Mouse (Mus musculus) hindbrain, embryonic 14.5 days (tissue): ENCODE results near the gene Arnt2. TPM values are rescaled to one million over a fixed set of nuclear protein-coding genes. Genes with fewer than 3 reads are reported as not detected.
A peak's percentile ranks its signal among the peaks of the same experiment; 100 is the strongest.

ENCODE experiments used
- ATAC-seq: fragments of 200-750 bp; cut with Nextera tagmentation; 2 replicates; pipeline ENCODE4 v1.8.0; 2017; ENCODE audit warnings: moderate number of reproducible peaks, mild to moderate bottlenecking, moderate TSS enrichment, moderate library complexity; ENCODE audit not compliant: low FRiP score
- DNase-seq: peaks from one replicate; pipeline ENCODE4 v3.0.0-alpha.2; 2015; ENCODE audit warnings: low spot score
- H3K27ac ChIP-seq: fragments of 300-500 bp; sonication (generic); 2 replicates; pipeline ENCODE4 v1.5.1; 2014; ENCODE audit warnings: mild to moderate bottlenecking, moderate library complexity
- H3K27me3 ChIP-seq: fragments of 300-500 bp; sonication (generic); 2 replicates; pipeline ENCODE4 v1.6.1; 2014; ENCODE audit warnings: mild to moderate bottlenecking, low read length, mixed read lengths; ENCODE audit not compliant: control insufficient read depth, insufficient read depth
- H3K36me3 ChIP-seq: fragments of 300-500 bp; sonication (generic); replicated peaks from 2 replicates; pipeline ENCODE4 v1.6.1; 2014; ENCODE audit not compliant: control insufficient read depth, insufficient read depth
- H3K4me1 ChIP-seq: fragments of 300-500 bp; sonication (generic); replicated peaks from 2 replicates; pipeline ENCODE4 v1.6.1; 2014; ENCODE audit warnings: antibody characterized with exemption, low read length, mixed read lengths; ENCODE audit not compliant: control insufficient read depth, insufficient read depth
- H3K4me2 ChIP-seq: fragments of 300-500 bp; sonication (generic); replicated peaks from 2 replicates; pipeline ENCODE4 v1.6.1; 2014; ENCODE audit warnings: mild to moderate bottlenecking, moderate library complexity
- H3K4me3 ChIP-seq: fragments of 300-500 bp; sonication (generic); replicated peaks from 2 replicates; pipeline ENCODE4 v1.5.1; 2014; ENCODE audit warnings: mild to moderate bottlenecking, low read length
- H3K9ac ChIP-seq: fragments of 300-500 bp; sonication (generic); 2 replicates; pipeline ENCODE4 v1.6.1; 2014
- H3K9me3 ChIP-seq: fragments of 300-500 bp; sonication (generic); 2 replicates; pipeline ENCODE4 v1.6.1; 2016; ENCODE audit warnings: low read length; ENCODE audit not compliant: control insufficient read depth
- WGBS: fragments of 180-500 bp; shearing (Covaris S2); extraction: QIAGEN DNeasy Blood & Tissue Kit; methylation state at CpG from one replicate; pipeline ENCODE4 v1.1.7; 2014; 5-methylcytosine and 5-hydroxymethylcytosine counted together
- polyA plus RNA-seq: library from polyadenylated mRNA; unstranded; fragments of >200 nt; fragmentation: Nextera tagmentation; extraction: Ambion mirVana; gene quantifications from 2 replicates; pipeline ENCODE4 v1.2.1, GENCODE M21; 2014

Gene Arnt2
- polyA plus RNA-seq, 1 experiment from 2014 or later, result 67.4 TPM

DNA sequence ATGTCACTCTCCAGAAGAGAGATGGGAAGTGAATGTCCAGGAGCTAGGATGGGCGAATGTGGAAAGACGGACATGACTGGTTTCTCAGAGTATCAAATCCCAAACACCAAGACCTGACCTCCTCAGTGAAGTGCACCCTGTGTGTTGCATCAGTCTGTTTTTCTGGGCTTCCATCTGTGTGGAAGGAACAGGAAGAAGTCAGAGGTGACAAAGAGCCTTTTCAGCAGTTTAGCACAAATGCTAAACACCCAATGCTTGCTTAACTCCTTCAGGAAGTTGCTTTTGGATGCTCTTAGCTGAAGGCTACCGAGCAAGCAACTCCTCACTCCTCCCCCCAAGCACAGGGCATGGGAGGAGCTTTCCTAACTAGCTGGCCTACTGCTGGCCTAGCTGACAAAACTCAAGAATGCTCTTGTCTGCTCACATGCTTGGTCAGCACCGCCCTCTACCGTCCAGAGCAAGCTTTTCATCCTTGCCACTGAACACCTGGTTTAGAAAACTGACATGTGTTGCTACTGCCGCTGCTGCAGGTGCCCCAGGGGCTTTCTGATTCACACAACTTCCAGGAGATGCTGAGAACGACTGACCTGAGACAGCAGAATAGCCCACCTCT is 137.7 kb downstream of the Arnt2 start:
- 30% methylated on average over 7 of the region's 7 CpGs for WGBS
- Histone ChIP-seq H3K4me2 (no peak overlapping the region), H3K9me3 (no peaks in the 10 kb centered on the region), H3K4me3 (no peak overlapping the region), H3K36me3 (peaks cover 84% of the 10 kb centered on the region), H3K4me1 (no peaks in the 10 kb centered on the region), H3K27ac (no peak overlapping the region), H3K9ac (no peak overlapping the region), H3K27me3 (no peaks in the 10 kb centered on the region)
- DNase-seq (peak; percentile 78), ATAC-seq (peak; percentile 77)

DNA sequence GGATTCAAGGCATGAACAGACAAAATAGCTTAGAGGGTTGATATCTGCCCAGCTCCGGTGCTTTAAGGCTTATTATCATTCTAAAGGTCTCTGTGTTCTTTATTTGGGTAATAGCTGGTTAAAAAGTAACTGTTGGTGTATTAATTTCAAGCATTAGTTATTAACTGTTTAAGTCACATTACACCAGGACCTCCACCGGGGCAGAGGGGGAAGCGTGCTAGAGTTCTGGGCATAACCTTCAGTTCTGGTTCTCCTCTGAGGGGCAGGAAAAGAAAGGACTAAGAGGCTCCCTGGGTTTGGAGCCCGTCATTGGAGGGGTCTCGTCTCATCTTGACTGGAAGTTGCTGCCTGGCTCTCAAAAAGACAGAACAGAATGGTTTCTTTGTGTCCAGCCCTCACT is 138.5 kb downstream of the Arnt2 start:
- no peaks in the 10 kb centered on the region for H3K9me3 ChIP-seq
- H3K4me1 ChIP-seq, result no peaks in the 10 kb centered on the region
- no peak overlapping the region for H3K9ac ChIP-seq
- peaks cover 85% of the 10 kb centered on the region for H3K36me3 ChIP-seq
- H3K4me2 ChIP-seq, result no peak overlapping the region
- H3K27me3 ChIP-seq, result no peaks in the 10 kb centered on the region
- H3K27ac ChIP-seq, result no peak overlapping the region
- no peak overlapping the region for H3K4me3 ChIP-seq
- DNase-seq, result no peak
- ATAC-seq, result no peak
- WGBS, result 96% methylated on average over 5 of the region's 5 CpGs

- no peaks in the 10 kb centered on the region for H3K27me3 ChIP-seq
- ATAC-seq, result no peak
- 88% methylated on average over 4 of the region's 4 CpGs for whole genome bisulfite sequencing
- no peaks in the 10 kb centered on the region for H3K4me1 ChIP-seq
- no peak overlapping the region for H3K9ac ChIP-seq
- no peak overlapping the region for H3K4me3 ChIP-seq
- DNase-seq, result no peak
- no peaks in the 10 kb centered on the region for H3K9me3 ChIP-seq
- H3K27ac ChIP-seq, result no peak overlapping the region
- no peak overlapping the region for H3K4me2 ChIP-seq
- peaks cover 89% of the 10 kb centered on the region for H3K36me3 ChIP-seq
Measured at GRCm38 (mm10) chr7:84263466-84263865, 146.5 kb downstream of the Arnt2 start.

DNA sequence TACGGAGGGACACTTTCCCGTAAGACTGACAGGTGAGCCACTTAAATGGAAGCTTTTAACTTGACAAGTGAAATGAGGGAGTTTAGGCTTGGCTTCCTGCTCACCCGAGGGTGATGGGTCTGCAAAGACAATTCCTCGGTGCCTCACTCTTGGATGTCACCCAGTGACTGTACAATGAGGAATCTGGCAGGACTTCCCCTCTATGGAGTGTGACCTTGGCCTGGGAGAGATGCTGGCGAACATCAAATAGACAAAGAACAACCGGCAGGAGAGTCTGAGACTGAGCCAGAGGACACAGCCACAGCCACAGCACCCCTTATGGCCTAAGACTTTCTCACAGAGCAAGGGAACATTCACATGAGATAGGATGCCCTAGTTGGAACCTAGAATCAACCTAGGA is 148.6 kb downstream of the Arnt2 start:
- ATAC-seq, result no peak
- Histone ChIP-seq H3K4me2 (no peak overlapping the region), H3K27me3 (no peaks in the 10 kb centered on the region), H3K36me3 (peaks cover 85% of the 10 kb centered on the region), H3K9me3 (no peaks in the 10 kb centered on the region), H3K9ac (no peak overlapping the region), H3K4me3 (no peak overlapping the region), H3K4me1 (no peaks in the 10 kb centered on the region), H3K27ac (no peak overlapping the region)
- 69% methylated on average over 6 of the region's 6 CpGs for WGBS
- no peak for DNase-seq

DNA sequence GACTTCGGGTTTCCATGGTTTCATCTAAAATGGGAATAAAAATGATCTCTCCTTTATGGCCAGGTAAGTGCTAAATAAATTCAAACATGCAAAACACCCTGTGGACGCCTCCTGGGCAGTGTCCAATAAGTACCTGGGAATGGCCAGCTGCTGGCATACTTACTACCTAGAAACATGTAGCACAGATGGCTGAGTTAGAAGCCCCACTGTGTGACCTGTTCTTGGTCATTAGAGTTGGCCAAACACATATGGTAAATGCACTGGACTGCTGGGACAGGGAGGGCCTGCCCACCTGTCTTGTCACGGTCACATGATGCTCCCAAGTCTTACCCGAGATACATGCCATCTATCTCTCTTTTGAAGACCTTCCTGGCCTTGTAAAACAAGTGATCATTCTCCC is 149.6 kb downstream of the Arnt2 start:
- Histone ChIP-seq H3K4me2 (no peak overlapping the region), H3K36me3 (peaks cover 80% of the 10 kb centered on the region), H3K27ac (no peak overlapping the region), H3K9ac (no peak overlapping the region), H3K4me3 (no peak overlapping the region), H3K4me1 (no peaks in the 10 kb centered on the region), H3K27me3 (no peaks in the 10 kb centered on the region), H3K9me3 (no peaks in the 10 kb centered on the region)
- WGBS, result 87% methylated on average over 4 of the region's 4 CpGs
- ATAC-seq, result no peak
- no peak for DNase-seq

GRCm38 (mm10) chr7:84259309-84259985 is 150.5 kb downstream of the Arnt2 start:
- Histone ChIP-seq H3K9me3 (no peaks in the 10 kb centered on the region), H3K4me1 (no peaks in the 10 kb centered on the region), H3K4me2 (no peak overlapping the region), H3K4me3 (no peak overlapping the region), H3K36me3 (peaks cover 80% of the 10 kb centered on the region), H3K27me3 (no peaks in the 10 kb centered on the region), H3K9ac (no peak overlapping the region), H3K27ac (no peak overlapping the region)
- ATAC-seq (no peak), DNase-seq (no peak)
- 76% methylated on average over 4 of the region's 4 CpGs for WGBS

- Histone ChIP-seq H3K4me1 (no peaks in the 10 kb centered on the region), H3K9me3 (no peaks in the 10 kb centered on the region), H3K4me2 (no peak overlapping the region), H3K36me3 (peaks cover 78% of the 10 kb centered on the region), H3K4me3 (no peak overlapping the region), H3K27ac (no peak overlapping the region), H3K9ac (no peak overlapping the region), H3K27me3 (no peaks in the 10 kb centered on the region)
- ATAC-seq (no peak), DNase-seq (no peak)
- 93% methylated on average over 3 of the region's 3 CpGs for WGBS
Measured at GRCm38 (mm10) chr7:84256661-84257060, 153.3 kb downstream of the Arnt2 start.

GRCm38 (mm10) chr7:84256245-84256644 is 153.7 kb downstream of the Arnt2 start:
- ATAC-seq, result no peak
- H3K4me3 ChIP-seq, result no peak overlapping the region
- H3K36me3 ChIP-seq, result peaks cover 78% of the 10 kb centered on the region
- DNase-seq, result no peak
- H3K27me3 ChIP-seq, result no peaks in the 10 kb centered on the region
- WGBS, result 33% methylated on average over 1 of the region's 1 CpGs
- H3K4me1 ChIP-seq, result no peaks in the 10 kb centered on the region
- H3K9ac ChIP-seq, result no peak overlapping the region
- no peak overlapping the region for H3K4me2 ChIP-seq
- no peaks in the 10 kb centered on the region for H3K9me3 ChIP-seq
- no peak overlapping the region for H3K27ac ChIP-seq

- WGBS, result 80% methylated on average over 8 of the region's 8 CpGs
- ATAC-seq, result no peak
- H3K9me3 ChIP-seq, result no peaks in the 10 kb centered on the region
Measured at GRCm38 (mm10) chr7:84254916-84255315, 155.1 kb downstream of the Arnt2 start.

More at GRCm38 (mm10) chr7:84254916-84255315, 155.1 kb downstream of the Arnt2 start:
- Histone ChIP-seq H3K36me3 (peaks cover 78% of the 10 kb centered on the region), H3K27me3 (no peaks in the 10 kb centered on the region), H3K4me3 (no peak overlapping the region), H3K4me1 (no peaks in the 10 kb centered on the region), H3K9ac (no peak overlapping the region), H3K4me2 (no peak overlapping the region), H3K27ac (no peak overlapping the region)
- DNase-seq, result no peak
